Mouse (Mus musculus) macrophage (primary cell): ENCODE results near the gene Hdgfl3. TPM values are rescaled to one million over a fixed set of nuclear protein-coding genes. Genes with fewer than 3 reads are reported as not detected.

Experiments
- H3K27ac ChIP-seq: fragments of 350-480 bp; formaldehyde crosslinking; 2 replicates; pipeline ENCODE4 v1.9.0; 2021
- H3K36me3 ChIP-seq: fragments of 350-480 bp; formaldehyde crosslinking; 2 replicates; pipeline ENCODE4 v1.9.0; 2021; ENCODE audit errors: inconsistent target
- H3K4me3 ChIP-seq: fragments of 350-480 bp; formaldehyde crosslinking; 2 replicates; pipeline ENCODE4 v1.9.0; 2021; ENCODE audit errors: inconsistent target
- H3K79me2 ChIP-seq: fragments of 350-480 bp; formaldehyde crosslinking; 2 replicates; pipeline ENCODE4 v1.9.0; 2021; ENCODE audit errors: inconsistent target
- WGBS: methylation state at CpG from one replicate; pipeline ENCODE4 v1.1.7; 2026; ENCODE audit warnings: inconsistent platforms; ENCODE audit not compliant: missing documents; 5-methylcytosine and 5-hydroxymethylcytosine counted together
- polyA plus RNA-seq: library from polyadenylated mRNA; stranded (reverse); fragments of 250-400 nt; gene quantifications from 3 replicates; pipeline ENCODE4 v1.2.4, GENCODE M21; 2018; ENCODE audit warnings: inconsistent platforms
- total RNA-seq, 78 experiments: library from RNA; depleted of rRNA; stranded (reverse); fragments of 250-400 nt; gene quantifications; 1 replicate in 9 of 78; 2 replicates in 24 of 78; 3 replicates in 43 of 78; 4 replicates in 2 of 78; pipeline ENCODE4 v1.2.4; 2018; ENCODE audit warnings: inconsistent platforms in 56 of 78

The Hdgfl3 gene
- 1 to 10 TPM in 1 of 26 experiments, under 1 TPM in 3, not detected in 22; 0.18 to 1.3 (median 0.23) TPM for total RNA-seq (2018; cell fraction: chromatin; rRNA removed)
- under 1 TPM in 15 of 26 experiments, not detected in 11; under 0.01 to 0.09 (median 0.04) TPM for total RNA-seq (2018; cell fraction: cytosol; rRNA removed)
- total RNA-seq (2018; cell fraction: nucleus; rRNA removed) = under 1 TPM in 5 of 26 experiments, not detected in 21; 0.10 to 0.59 (median 0.27) TPM
- 0.05 to 0.17 TPM in 2 of 3 replicates, not detected in the other for polyA plus RNA-seq

GRCm38 (mm10) chr7:81934267-81934745, at the start of gene Hdgfl3:
Hdgfl3 (minus strand) TSS chr7:81934473.
- Histone ChIP-seq H3K27ac (no peak within 1 kb of the TSS), H3K79me2 (no peaks in the 10 kb centered on the region), H3K4me3 (no peak within 1 kb of the TSS), H3K36me3 (no peaks in the 10 kb centered on the region)
- WGBS = under 1% methylated on average over 60 of the region's 63 CpGs

DNA sequence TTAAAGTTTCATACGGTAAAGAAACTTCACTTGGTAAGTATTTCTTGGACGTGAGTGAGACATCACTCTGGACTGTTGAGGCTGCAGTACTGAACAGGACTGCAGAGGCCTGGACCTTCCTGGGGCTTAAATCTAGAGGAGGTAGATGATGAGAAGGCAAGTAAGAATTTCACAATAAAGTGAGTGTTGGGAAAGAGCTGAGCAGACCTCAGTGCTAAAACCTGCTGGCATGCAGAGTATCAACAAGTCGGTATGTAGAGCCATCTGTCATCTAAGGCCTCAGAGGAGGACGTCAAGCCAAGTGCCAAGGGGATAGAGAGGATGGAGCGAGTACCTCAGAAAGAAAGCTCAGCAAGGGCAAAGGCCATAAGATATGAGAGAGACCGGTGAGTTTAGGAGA, 49.4 kb upstream of the Hdgfl3 start:
- Histone ChIP-seq H3K36me3 (no peaks in the 10 kb centered on the region), H3K79me2 (no peaks in the 10 kb centered on the region), H3K4me3 (no peak overlapping the region), H3K27ac (no peak overlapping the region)
- 92% methylated on average over 6 of the region's 6 CpGs for WGBS

DNA sequence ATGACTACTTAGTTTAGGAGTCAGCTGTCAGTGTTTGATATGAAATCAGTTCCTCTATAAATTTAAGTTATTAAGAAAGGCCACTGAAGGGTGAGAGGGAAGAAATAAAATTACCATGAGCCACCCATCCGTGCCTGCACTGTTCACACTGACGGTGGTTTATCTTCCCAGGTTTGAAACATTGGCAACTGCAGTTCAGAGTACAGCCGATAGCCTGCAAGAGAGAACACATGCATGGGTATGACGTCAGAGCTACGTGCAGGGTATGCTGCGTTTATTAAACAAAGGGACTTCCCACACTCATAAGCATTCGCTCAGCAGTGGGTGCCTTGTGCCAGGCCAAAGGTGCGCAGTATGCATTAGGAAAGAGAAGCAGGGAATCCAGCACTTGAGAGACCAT, 44.0 kb upstream of the Hdgfl3 start:
- Histone ChIP-seq H3K27ac (no peak overlapping the region), H3K79me2 (no peaks in the 10 kb centered on the region), H3K4me3 (no peak overlapping the region), H3K36me3 (no peaks in the 10 kb centered on the region)
- WGBS = 94% methylated on average over 8 of the region's 8 CpGs

GRCm38 (mm10) chr7:81974616-81975015, 40.3 kb upstream of the Hdgfl3 start:
- no peaks in the 10 kb centered on the region for H3K79me2 ChIP-seq
- no peak overlapping the region for H3K27ac ChIP-seq
- no peaks in the 10 kb centered on the region for H3K36me3 ChIP-seq
- WGBS = 89% methylated on average over 9 of the region's 10 CpGs
- H3K4me3 ChIP-seq = no peak overlapping the region

DNA sequence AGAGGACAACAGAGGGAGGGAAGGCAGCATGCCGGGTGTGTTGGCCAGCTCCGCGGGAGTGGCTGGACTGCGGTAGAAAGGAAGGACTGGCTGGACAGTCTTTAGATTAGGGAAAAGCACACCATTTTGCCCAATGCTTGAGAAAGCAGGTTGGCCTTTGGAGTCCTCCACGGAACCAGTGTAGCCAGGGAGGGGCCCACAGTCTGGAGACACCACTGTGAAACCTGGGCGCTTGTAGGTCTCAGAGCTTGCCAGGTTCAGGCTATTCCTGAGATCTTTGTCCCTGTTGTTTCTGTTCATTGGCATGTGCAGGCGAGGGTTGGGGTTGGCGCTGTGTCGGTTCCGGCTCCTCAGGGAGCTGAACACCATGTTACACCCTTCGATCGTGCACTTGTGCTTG, 39.7 kb upstream of the Hdgfl3 start:
- Histone ChIP-seq H3K4me3 (no peak overlapping the region), H3K79me2 (no peaks in the 10 kb centered on the region), H3K36me3 (no peaks in the 10 kb centered on the region), H3K27ac (no peak overlapping the region)
- 93% methylated on average over 12 of the region's 12 CpGs for WGBS

DNA sequence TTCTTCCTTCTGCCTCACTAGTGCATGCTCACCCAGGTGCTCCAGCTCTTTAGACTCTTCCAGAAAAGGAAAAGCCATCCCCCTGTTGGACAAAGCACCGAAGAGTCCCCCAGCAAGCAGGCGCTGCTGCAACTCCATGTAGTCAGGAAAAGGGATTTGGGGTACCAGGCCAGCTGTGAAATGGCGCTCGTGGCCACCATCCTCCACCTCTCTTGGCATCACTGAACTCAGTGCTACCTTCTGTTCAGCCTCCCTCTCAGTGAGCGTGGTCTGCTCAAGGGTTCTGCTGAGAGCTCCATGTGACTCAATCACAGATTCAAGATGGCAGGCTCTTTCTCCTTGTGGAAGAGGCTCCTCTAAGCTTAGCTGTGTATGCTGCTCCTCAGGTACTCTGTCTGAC, 39.1 kb upstream of the Hdgfl3 start:
- Histone ChIP-seq H3K27ac (no peak overlapping the region), H3K79me2 (no peaks in the 10 kb centered on the region), H3K36me3 (no peaks in the 10 kb centered on the region), H3K4me3 (no peak overlapping the region)
- WGBS = 88% methylated on average over 5 of the region's 5 CpGs

DNA sequence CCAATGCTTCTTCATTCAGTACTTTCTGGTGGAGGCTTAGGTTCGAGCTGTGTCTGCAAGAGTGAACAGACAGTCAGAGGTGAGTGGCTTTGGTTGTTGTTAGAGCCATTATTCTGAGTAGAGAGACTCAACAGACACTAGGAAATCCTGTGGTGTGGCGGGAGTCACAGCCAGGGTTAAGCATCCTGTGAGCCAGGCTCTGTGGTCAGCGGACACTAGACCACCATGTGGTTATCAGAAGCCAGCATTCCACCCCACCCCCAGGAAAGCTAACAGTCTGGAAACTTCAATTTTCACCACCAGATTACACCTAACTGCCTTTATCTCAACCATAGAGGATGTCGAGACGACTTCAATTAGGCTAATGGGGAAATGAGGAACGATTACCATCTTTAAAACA, 34.7 kb upstream of the Hdgfl3 start:
- Histone ChIP-seq H3K36me3 (no peaks in the 10 kb centered on the region), H3K4me3 (no peak overlapping the region), H3K79me2 (no peaks in the 10 kb centered on the region), H3K27ac (no peak overlapping the region)
- WGBS = 31% methylated on average over 6 of the region's 6 CpGs

DNA sequence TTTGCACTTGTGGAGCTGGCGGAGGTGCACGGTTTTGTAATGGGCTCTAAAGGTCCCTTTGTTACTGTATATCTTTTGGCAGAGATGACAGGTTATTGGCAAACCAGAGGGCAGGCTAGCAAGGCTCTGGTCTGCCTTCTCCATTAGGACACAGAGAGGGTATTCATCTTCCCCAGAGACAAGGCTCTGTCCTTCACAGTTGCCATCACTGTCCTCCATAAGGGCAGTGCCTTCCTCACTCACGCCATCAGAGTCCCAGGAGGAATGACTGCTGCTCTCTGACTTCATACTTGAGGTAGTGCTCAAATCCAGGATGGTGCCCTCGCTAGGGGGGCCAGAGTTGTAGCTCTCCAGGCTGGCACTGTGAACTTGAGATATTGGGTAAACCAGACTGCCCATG, 34.2 kb upstream of the Hdgfl3 start:
- 75% methylated on average over 4 of the region's 4 CpGs for WGBS
- H3K36me3 ChIP-seq = no peaks in the 10 kb centered on the region
- H3K4me3 ChIP-seq = no peak overlapping the region
- no peaks in the 10 kb centered on the region for H3K79me2 ChIP-seq
- H3K27ac ChIP-seq = no peak overlapping the region

GRCm38 (mm10) chr7:81966195-81966594, 31.9 kb upstream of the Hdgfl3 start:
- no peaks in the 10 kb centered on the region for H3K36me3 ChIP-seq
- H3K27ac ChIP-seq = no peak overlapping the region
- 77% methylated on average over 5 of the region's 5 CpGs for WGBS
- no peaks in the 10 kb centered on the region for H3K79me2 ChIP-seq
- H3K4me3 ChIP-seq = no peak overlapping the region

DNA sequence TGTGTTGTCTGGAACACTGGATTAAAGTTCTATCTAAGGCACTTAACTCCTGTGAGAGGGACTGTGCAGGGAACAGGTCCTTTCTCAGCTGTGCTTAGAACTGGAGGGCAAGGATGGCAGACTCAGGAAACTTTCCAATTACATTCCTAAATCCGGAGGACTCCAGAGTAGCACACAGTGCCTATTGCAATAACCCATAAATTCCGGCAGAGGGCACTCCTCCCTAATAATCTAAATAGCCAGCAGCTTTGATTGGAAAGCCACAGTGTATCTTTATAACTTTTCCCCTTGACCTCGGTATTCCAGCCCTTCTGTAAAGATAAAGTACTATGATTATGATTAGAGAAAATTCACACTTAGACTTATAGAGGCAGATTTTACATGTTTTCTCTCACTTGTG, 25.4 kb upstream of the Hdgfl3 start:
- 3% methylated on average over 3 of the region's 3 CpGs for WGBS
- H3K27ac ChIP-seq = no peak overlapping the region
- no peaks in the 10 kb centered on the region for H3K79me2 ChIP-seq
- no peak overlapping the region for H3K4me3 ChIP-seq
- no peaks in the 10 kb centered on the region for H3K36me3 ChIP-seq

DNA sequence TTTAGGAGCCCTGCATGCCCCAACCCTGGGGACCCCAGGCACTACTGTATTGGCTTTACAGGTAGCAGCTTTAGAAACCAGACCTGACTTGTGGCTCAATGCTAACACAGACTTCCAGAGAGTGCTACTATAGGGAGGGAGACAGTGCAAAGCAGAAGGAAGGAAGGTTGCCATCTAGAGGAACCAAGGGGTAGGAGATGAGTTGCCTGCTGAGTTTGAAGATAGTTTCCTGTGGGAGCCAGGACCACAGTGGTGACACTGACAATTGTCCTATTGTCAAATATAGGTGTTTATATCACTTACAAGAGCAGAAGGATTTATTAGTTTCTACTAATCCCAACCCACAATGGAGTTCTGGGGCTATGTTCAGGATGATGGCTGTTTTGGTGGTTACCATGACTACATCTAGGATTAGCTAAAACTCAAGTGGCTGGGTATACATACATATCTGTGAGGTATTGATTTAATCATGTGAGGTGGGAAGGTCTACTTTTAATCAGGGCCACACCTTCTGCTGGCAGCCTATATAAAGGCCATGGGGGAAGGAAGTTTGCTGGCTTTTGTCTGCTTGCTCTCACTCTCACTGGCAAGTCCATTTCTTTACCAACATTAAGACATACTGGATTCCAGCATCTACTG, 20.1 kb upstream of the Hdgfl3 start:
- Histone ChIP-seq H3K36me3 (no peaks in the 10 kb centered on the region), H3K4me3 (no peak overlapping the region), H3K79me2 (no peaks in the 10 kb centered on the region), H3K27ac (no peak overlapping the region)

GRCm38 (mm10) chr7:81950499-81950898, 16.2 kb upstream of the Hdgfl3 start:
- Histone ChIP-seq H3K79me2 (no peaks in the 10 kb centered on the region), H3K27ac (no peak overlapping the region), H3K4me3 (no peak overlapping the region), H3K36me3 (no peaks in the 10 kb centered on the region)
- WGBS = 91% methylated on average over 2 of the region's 2 CpGs

DNA sequence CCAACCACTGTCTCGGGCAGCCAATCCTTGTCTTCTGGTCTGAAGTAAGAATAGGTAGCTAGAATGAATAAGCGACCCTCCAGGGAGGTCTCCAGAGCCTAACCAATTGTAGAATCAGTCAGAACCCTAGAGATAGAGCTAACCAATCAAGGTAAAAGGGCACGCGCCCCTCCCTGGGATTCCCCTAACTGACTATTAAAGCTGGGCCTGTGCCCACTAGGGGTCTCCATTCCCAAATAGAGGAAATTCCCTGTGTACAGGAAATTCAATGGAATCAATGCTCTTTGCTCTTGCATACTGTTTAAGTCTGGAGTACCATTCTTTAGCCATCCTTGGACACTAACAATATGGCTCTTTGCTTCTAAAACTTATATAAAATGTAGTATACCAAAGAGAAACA, 11.1 kb upstream of the Hdgfl3 start:
- no peaks in the 10 kb centered on the region for H3K36me3 ChIP-seq
- H3K79me2 ChIP-seq = no peaks in the 10 kb centered on the region
- no peak overlapping the region for H3K4me3 ChIP-seq
- WGBS = 57% methylated on average over 4 of the region's 4 CpGs
- H3K27ac ChIP-seq = no peak overlapping the region

DNA sequence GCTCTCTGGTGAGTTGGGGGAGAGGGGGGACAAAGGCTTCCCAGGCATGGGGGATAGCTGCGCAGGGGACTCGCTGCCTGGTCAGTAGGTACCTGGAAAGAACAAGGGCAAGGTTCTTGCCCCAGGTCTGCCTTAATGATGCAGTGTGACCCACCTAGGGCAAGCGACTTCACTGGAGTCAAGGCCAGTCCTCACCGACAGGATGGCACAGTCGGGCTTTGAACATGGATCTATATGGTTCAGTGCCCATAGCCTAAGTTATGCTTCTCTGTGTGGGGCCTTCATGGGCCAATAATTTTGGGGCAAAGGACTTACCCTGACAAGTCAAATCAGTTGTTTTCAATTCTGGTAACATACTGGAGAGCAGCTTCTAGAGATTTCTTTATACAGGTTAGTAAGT, 533 bp upstream of the Hdgfl3 start:
- Histone ChIP-seq H3K4me3 (no peak overlapping the region), H3K36me3 (no peaks in the 10 kb centered on the region), H3K27ac (no peak overlapping the region), H3K79me2 (no peaks in the 10 kb centered on the region)
- WGBS = 45% methylated on average over 5 of the region's 5 CpGs

GRCm38 (mm10) chr7:81933601-81934266, 539 bp downstream of the Hdgfl3 start:
- Histone ChIP-seq H3K36me3 (no peaks in the 10 kb centered on the region), H3K27ac (no peak overlapping the region), H3K4me3 (no peak overlapping the region), H3K79me2 (no peaks in the 10 kb centered on the region)
- WGBS = under 1% methylated on average over 75 of the region's 103 CpGs
